Mouse (Mus musculus): Measurements from ENCODE around the gene Dhx37. TPM values are rescaled to one million over a fixed set of nuclear protein-coding genes. Genes with fewer than 3 reads are reported as not detected.
A peak's percentile ranks its signal among the peaks of the same experiment; 100 is the strongest.
"Not testable (repeated sequence)": the region's sequence is repeated elsewhere in the genome, so short reads cannot be mapped to it uniquely, and the experiment has no call there.

Dhx37 gene
- total RNA-seq, 2 experiments from 2014 or later, result 4.3 to 4.4 TPM

GRCm38 (mm10) chr5:125413763-125414162 is 20.2 kb downstream of the Dhx37 start:
- no peak for DNase-seq
- H3K27ac ChIP-seq, result no peak overlapping the region
- intact Hi-C loops (cut with DNase I), result loop anchor here (5.0 kb wide), 2 partner anchors 49 to 64 kb away; partner anchors contain the start of gene Aacs

DNA sequence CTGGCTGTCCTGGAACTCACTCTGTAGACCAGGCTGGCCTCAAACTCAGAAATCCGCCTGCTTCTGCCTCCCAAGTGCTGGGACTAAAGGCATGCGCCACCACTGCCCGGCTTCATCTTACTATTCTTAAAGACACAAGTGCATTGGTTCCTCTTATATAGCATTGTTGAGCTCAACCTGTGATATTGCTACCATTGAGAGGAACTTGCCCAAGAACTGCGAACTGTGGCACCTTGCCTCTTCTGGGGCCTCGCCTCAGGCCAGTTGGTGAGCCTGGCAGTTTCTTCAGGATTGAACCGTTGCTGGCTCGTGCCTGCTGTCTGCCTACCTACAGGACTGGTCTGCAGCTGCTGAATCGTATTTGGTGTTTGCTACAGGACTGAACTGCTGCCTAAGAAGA is 21.4 kb downstream of the Dhx37 start:
- intact Hi-C loops (cut with DNase I), result loop anchor here (5.0 kb wide), 2 partner anchors 50 to 65 kb away; partner anchors contain the start of gene Aacs
- H3K4me3 ChIP-seq, H3K27ac ChIP-seq, DNase-seq: not testable (repeated sequence)

More at GRCm38 (mm10) chr5:125413763-125414162, 20.2 kb downstream of the Dhx37 start:
- TF ChIP-seq CTCF (IDR thresholded peaks at IDR 0.05), result no peak
- H3K4me3 ChIP-seq, result no peak overlapping the region

DNA sequence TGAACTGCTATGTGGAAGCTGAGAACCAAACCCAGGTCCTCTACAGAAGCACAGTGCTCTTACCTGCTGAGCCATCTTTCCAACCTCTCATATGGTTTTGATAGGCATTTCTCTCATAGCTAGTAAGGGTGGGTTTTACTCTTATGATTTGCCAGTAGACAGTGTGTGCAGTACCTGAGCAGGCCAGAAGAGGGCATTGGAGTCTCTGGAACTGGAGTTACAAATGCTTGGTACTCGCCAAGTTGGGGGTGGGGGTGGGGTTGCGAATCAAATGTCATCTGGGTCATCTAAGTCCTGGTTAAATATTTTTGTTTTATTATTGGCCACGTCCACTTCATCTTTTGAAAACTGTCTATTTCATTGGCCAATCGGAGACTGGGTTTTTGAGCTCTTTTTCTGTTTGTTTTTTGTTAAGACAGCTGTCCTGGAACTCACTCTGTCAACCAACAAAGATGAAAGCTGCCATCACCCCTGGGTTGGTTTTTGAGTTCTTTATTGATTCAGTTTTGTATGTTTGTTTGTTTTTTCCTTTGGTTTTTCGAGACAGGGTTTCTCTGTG is 21.9 kb downstream of the Dhx37 start:
- Histone ChIP-seq H3K27ac (no peak overlapping the region), H3K4me3 (no peak overlapping the region)
- intact Hi-C loops (cut with DNase I), result loop anchor here (5.0 kb wide), 2 partner anchors 50 to 65 kb away; partner anchors contain the start of gene Aacs
- peak; percentile 65 for TF ChIP-seq CTCF (IDR thresholded peaks at IDR 0.05)
- DNase-seq, result peak; percentile 72

DNA sequence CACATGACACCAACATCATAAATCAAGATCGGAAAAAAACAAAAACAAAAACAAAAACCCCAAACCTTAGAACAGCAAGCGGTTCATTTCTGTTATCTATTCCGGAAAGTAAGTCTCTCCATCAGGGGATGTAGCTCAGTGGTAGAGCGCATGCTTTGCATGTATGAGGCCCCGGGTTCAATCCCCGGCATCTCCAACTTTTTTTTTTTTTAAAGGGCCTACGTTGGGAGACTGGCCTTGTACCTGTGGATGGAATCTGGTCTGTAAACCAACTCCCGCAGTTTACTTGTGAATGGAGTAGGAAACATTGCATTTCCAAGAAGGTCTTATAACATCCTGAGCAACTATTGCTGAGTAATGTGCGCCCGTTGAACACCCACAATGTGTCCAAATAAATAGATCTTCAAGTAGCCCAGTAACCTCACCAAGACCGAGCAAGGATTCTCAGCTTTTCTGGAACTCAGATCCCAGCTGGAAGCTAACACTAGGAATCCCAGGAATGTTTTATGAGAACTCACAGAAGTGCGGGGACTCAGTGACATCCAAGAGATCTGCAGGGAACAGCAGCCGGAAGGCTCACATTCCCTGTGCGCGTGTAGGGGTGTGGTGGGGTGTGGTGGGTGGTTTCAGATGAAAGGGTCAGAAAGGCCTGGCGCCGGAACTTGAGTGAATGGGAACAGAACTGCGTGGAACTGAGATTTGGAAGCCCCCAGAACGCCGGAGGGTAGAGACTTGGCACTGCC is 24.4 kb downstream of the Dhx37 start:
- peak overlapping the region; percentile 68 for H3K4me3 ChIP-seq
- H3K27ac ChIP-seq, result peak overlapping the region; percentile 85
- intact Hi-C loops (cut with DNase I), result loop anchor here (5.0 kb wide), 2 partner anchors 53 to 68 kb away; partner anchors contain the start of gene Aacs
- no peak for TF ChIP-seq CTCF (IDR thresholded peaks at IDR 0.05)
- DNase-seq, result no peak

GRCm38 (mm10) chr5:125408842-125409241 is 25.1 kb downstream of the Dhx37 start:
- Histone ChIP-seq H3K4me3 (peak overlapping the region; percentile 68), H3K27ac (peak overlapping the region; percentile 85)
- intact Hi-C loops (cut with DNase I), result no loop called here
- DNase-seq, result peak; percentile 81
- TF ChIP-seq CTCF (IDR thresholded peaks at IDR 0.05), result no peak

- TF ChIP-seq CTCF (IDR thresholded peaks at IDR 0.05), result no peak
- DNase-seq, result no peak
- no peak overlapping the region for H3K27ac ChIP-seq
- H3K4me3 ChIP-seq, result no peak overlapping the region
- intact Hi-C loops (cut with DNase I), result no loop called here
Measured at GRCm38 (mm10) chr5:125407910-125408575, 25.9 kb downstream of the Dhx37 start.

DNA sequence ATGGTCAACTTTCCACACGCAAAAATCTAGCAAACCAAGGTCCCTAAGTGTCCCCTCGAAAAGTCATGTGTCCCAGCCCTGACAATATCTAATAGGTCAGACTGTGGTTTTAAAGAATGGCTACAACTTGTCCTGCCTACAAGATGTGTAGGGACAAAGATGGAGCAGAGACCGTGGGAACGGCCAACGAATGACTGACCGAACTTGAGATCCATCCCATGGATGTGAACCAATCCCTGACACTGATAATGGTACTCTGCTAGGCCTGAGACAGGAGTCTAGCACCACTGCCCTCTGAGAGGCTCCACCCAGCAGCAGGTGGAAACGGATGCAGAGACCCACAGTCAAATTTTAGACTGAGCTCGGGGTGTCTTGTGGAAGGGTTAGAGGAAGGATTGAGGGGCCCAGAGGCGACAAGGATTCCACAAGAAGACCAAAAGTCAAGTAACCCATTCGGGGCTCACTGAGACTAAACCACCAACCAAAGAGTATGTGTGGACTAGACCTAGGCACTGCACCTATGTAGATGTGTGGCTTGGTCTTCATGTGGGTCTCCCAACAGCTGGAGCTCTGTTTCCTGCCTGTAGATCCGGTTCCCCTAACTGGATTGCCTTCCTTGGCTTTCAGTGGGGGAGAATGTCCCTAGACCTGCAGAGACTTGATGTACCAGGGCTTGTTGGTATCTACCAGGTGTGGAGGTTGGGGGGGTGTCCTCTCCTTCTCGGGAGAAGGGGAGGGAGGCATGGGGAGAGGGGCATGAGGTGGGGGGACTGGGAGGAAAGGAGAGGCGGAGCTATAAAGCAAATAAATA is 26.7 kb downstream of the Dhx37 start:
- intact Hi-C loops (cut with DNase I), result no loop called here
- no peak for DNase-seq
- no peak for TF ChIP-seq CTCF (IDR thresholded peaks at IDR 0.05)
- H3K27ac ChIP-seq, result peak overlapping the region; percentile 96
- H3K4me3 ChIP-seq, result peak overlapping the region; percentile 87

DNA sequence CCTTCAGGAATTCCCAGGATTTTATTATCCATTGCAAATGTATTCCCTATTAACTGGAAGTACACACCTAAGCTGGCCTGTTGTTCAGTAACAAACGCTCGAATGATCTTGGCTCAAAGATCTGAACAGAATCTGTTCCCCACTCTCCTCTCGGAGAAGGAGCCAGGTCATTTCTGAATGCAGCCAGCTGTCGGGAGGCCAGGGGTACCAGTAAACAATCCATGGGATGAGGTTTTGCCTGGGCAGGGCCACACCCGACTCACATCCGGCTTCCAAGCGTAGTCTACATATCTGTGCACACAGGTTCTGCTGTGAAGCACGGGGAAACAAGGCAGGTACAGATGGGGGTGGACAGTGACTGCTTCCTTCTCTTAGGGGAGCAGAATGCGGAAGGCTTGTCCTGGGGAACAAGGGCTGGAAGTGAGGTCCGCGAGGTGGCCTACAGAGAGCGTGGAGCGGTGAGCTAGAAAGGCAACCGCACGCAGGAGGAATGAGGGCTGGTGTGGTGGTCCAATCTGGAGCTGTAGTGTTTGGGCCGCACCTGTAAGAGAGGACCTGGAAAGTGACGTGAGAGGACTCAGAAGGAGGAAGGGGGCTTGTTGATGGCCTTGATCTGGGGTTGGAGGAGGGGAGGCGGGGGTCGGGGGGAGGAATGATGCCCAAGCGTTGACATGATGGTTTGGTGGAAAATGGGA is 27.5 kb downstream of the Dhx37 start:
- H3K27ac ChIP-seq, result peak overlapping the region; percentile 96
- peak overlapping the region; percentile 87 for H3K4me3 ChIP-seq
- DNase-seq, result peak; percentile 66
- intact Hi-C loops (cut with DNase I), result no loop called here
- no peak for TF ChIP-seq CTCF (IDR thresholded peaks at IDR 0.05)

DNA sequence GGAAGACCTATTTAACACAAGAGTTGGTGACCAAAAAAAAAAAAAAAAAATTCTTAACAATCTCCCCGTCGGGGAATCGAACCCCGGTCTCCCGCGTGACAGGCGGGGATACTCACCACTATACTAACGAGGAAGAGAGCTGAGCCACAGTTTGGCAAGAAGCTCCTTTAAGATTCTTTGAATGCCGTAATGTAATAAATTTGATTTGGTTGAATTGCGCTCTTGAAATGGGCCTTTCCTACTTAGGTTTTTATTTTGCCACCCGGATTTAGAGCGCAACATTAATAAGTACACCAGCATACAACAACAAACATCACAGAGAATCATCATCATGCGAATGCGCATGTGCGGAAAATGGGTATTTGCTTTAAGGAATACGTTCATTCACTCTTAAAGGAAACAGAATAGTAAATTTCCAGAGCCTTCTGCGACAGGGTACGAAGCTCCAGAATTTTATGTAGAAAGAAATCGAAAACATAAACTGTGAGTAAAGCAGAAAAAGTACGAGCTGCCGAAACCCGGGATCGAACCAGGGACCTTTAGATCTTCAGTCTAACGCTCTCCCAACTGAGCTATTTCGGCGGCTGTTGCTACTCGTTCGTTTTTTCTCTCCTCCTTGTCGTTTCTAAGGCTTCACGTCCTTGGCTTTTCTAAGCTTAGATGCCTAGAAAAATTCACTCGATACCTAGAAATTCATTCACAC is 28.2 kb downstream of the Dhx37 start:
- peak overlapping the region; percentile 87 for H3K4me3 ChIP-seq
- no peak for TF ChIP-seq CTCF (IDR thresholded peaks at IDR 0.05)
- peak; percentile 78 for DNase-seq
- intact Hi-C loops (cut with DNase I), result loop anchor here (2.0 kb wide), 1 partner anchor 17 kb away; the partner anchor contains the start of gene Gm10382
- H3K27ac ChIP-seq, result peak overlapping the region; percentile 96

DNA sequence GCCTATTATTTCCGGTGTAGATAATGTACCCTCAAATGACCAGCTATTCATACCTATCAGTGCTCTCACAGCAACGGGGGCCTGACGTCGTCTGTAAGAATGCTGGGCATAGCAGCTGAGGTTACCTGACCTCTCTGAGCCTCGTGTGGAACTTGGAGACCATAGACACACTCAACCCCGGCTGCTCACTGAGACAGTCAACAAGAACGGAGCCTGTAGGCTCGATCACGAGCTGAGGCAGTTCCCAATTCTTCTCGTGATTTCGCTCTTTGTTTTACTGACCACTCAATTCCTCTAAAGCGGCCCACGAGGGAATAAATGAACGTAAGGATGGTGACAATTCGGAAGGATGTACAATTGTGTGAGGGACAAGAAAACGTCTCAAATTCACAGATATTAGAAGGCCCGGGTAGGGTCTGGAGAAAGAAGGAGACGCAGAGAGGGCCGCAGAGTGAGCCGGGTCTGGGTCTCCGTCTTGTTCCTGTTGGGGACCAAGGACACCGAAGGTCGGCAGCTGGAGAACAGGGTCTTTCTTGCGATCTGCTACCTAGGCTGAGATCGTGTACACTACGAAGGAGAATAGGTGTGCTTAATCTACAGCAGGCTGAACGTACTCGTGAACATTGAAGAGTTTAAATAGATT is 28.9 kb downstream of the Dhx37 start:
- no peak for TF ChIP-seq CTCF (IDR thresholded peaks at IDR 0.05)
- peak overlapping the region; percentile 96 for H3K27ac ChIP-seq
- peak overlapping the region; percentile 87 for H3K4me3 ChIP-seq
- intact Hi-C loops (cut with DNase I), result loop anchor here (2.0 kb wide), 1 partner anchor 16 kb away; the partner anchor contains the start of gene Gm10382
- DNase-seq, result peak; percentile 68
